Mouse (Mus musculus): Measurements from ENCODE around the gene Wnt3a. TPM values are rescaled to one million over a fixed set of nuclear protein-coding genes. Genes with fewer than 3 reads are reported as not detected.
A peak's percentile ranks its signal among the peaks of the same experiment; 100 is the strongest.

The Wnt3a gene
- polyA plus RNA-seq, 1 experiment from 2014 or later, result 4.0 TPM

GRCm38 (mm10) chr11:59260706-59261493, 29.7 kb downstream of the Wnt3a start:
- no peak overlapping the region for H3K27ac ChIP-seq
- no peaks in the 10 kb centered on the region for H3K36me3 ChIP-seq
- H3K9ac ChIP-seq, result no peak overlapping the region
- H3K27me3 ChIP-seq, result peaks cover 52% of the 10 kb centered on the region
- H3K4me3 ChIP-seq, result no peak overlapping the region
- ATAC-seq (ENCODE audit: insufficient number of reproducible peaks, insufficient read depth, low FRiP score, low TSS enrichment, low read depth), result no peak
- H3K4me2 ChIP-seq, result no peak overlapping the region
- H3K4me1 ChIP-seq, result peaks cover 12% of the 10 kb centered on the region
- WGBS, result 79% methylated on average over 10 of the region's 10 CpGs
- H3K9me3 ChIP-seq, result 0 out of 2 replicates have a peak, but pooled peaks cover 3% of the 10 kb centered on the region

GRCm38 (mm10) chr11:59259647-59260046, 30.9 kb downstream of the Wnt3a start:
- Histone ChIP-seq H3K4me2 (no peak overlapping the region), H3K36me3 (no peaks in the 10 kb centered on the region), H3K27ac (no peak overlapping the region), H3K9ac (no peak overlapping the region), H3K9me3 (0 out of 2 replicates have a peak, but pooled peaks cover 3% of the 10 kb centered on the region), H3K4me1 (peaks cover 11% of the 10 kb centered on the region), H3K4me3 (no peak overlapping the region), H3K27me3 (peaks cover 39% of the 10 kb centered on the region)
- WGBS, result 85% methylated on average over 7 of the region's 7 CpGs
- no peak for ATAC-seq (ENCODE audit: insufficient number of reproducible peaks, insufficient read depth, low FRiP score, low TSS enrichment, low read depth)

GRCm38 (mm10) chr11:59248101-59248500, 42.5 kb downstream of the Wnt3a start:
- no peak for ATAC-seq (ENCODE audit: insufficient number of reproducible peaks, insufficient read depth, low FRiP score, low TSS enrichment, low read depth)
- Histone ChIP-seq H3K4me3 (no peak overlapping the region), H3K9me3 (no peaks in the 10 kb centered on the region), H3K4me1 (no peaks in the 10 kb centered on the region), H3K27ac (no peak overlapping the region), H3K27me3 (peaks cover 26% of the 10 kb centered on the region), H3K36me3 (no peaks in the 10 kb centered on the region), H3K9ac (no peak overlapping the region), H3K4me2 (no peak overlapping the region)
- WGBS, result 63% methylated on average over 10 of the region's 10 CpGs

- no peak for ATAC-seq (ENCODE audit: insufficient number of reproducible peaks, insufficient read depth, low FRiP score, low TSS enrichment, low read depth)
- Histone ChIP-seq H3K4me3 (no peak overlapping the region), H3K27me3 (peaks cover 18% of the 10 kb centered on the region), H3K9me3 (no peaks in the 10 kb centered on the region), H3K27ac (no peak overlapping the region), H3K4me1 (peaks cover 5% of the 10 kb centered on the region), H3K4me2 (no peak overlapping the region), H3K36me3 (no peaks in the 10 kb centered on the region), H3K9ac (no peak overlapping the region)
- 51% methylated on average over 6 of the region's 6 CpGs for WGBS
These were observed 46.7 kb downstream of the Wnt3a start for GRCm38 (mm10) chr11:59243856-59244255.

GRCm38 (mm10) chr11:59241841-59242240, 48.7 kb downstream of the Wnt3a start:
- WGBS, result 32% methylated on average over 3 of the region's 3 CpGs
- ATAC-seq (ENCODE audit: insufficient number of reproducible peaks, insufficient read depth, low FRiP score, low TSS enrichment, low read depth), result no peak
- Histone ChIP-seq H3K4me2 (no peak overlapping the region), H3K36me3 (no peaks in the 10 kb centered on the region), H3K9ac (no peak overlapping the region), H3K27me3 (peaks cover 18% of the 10 kb centered on the region), H3K27ac (no peak overlapping the region), H3K4me1 (peaks cover 6% of the 10 kb centered on the region), H3K9me3 (no peaks in the 10 kb centered on the region), H3K4me3 (no peak overlapping the region)

GRCm38 (mm10) chr11:59239796-59240195, 50.8 kb downstream of the Wnt3a start:
- Histone ChIP-seq H3K4me3 (no peak overlapping the region), H3K27me3 (peaks cover 14% of the 10 kb centered on the region), H3K9ac (no peak overlapping the region), H3K4me2 (no peak overlapping the region), H3K27ac (no peak overlapping the region), H3K36me3 (no peaks in the 10 kb centered on the region), H3K4me1 (peaks cover 6% of the 10 kb centered on the region), H3K9me3 (no peaks in the 10 kb centered on the region)
- no peak for ATAC-seq (ENCODE audit: insufficient number of reproducible peaks, insufficient read depth, low FRiP score, low TSS enrichment, low read depth)
- whole genome bisulfite sequencing, result 64% methylated on average over 4 of the region's 4 CpGs

- 45% methylated on average over 4 of the region's 4 CpGs for WGBS
- Histone ChIP-seq H3K27ac (no peak overlapping the region), H3K4me3 (no peak overlapping the region), H3K9me3 (no peaks in the 10 kb centered on the region), H3K36me3 (no peaks in the 10 kb centered on the region), H3K27me3 (peaks cover 14% of the 10 kb centered on the region), H3K4me2 (no peak overlapping the region; the same call in 1 of the 2 replicates), H3K9ac (no peak overlapping the region), H3K4me1 (peaks cover 6% of the 10 kb centered on the region)
- no peak for ATAC-seq (ENCODE audit: insufficient number of reproducible peaks, insufficient read depth, low FRiP score, low TSS enrichment, low read depth)
These were observed 51.1 kb downstream of the Wnt3a start for GRCm38 (mm10) chr11:59239428-59239785.

- peaks cover 6% of the 10 kb centered on the region for H3K4me1 ChIP-seq
- peaks cover 11% of the 10 kb centered on the region for H3K27me3 ChIP-seq
- H3K4me3 ChIP-seq, result no peak overlapping the region
- H3K9me3 ChIP-seq, result no peaks in the 10 kb centered on the region
- H3K27ac ChIP-seq, result no peak overlapping the region
- no peak overlapping the region; the same call in 1 of the 2 replicates for H3K4me2 ChIP-seq
- no peak for ATAC-seq (ENCODE audit: insufficient number of reproducible peaks, insufficient read depth, low FRiP score, low TSS enrichment, low read depth)
- no peak overlapping the region for H3K9ac ChIP-seq
- H3K36me3 ChIP-seq, result no peaks in the 10 kb centered on the region
- 3% methylated on average over 14 of the region's 15 CpGs for WGBS
These were observed 51.8 kb downstream of the Wnt3a start for GRCm38 (mm10) chr11:59238525-59239427.

- ATAC-seq (ENCODE audit: insufficient number of reproducible peaks, insufficient read depth, low FRiP score, low TSS enrichment, low read depth), result no peak
- H3K4me2 ChIP-seq, result no peak overlapping the region
- peaks cover 8% of the 10 kb centered on the region for H3K4me1 ChIP-seq
- WGBS, result 51% methylated on average over 2 of the region's 2 CpGs
- no peaks in the 10 kb centered on the region for H3K9me3 ChIP-seq
- no peak overlapping the region for H3K4me3 ChIP-seq
- no peaks in the 10 kb centered on the region; the same call in 1 of the 2 replicates for H3K27me3 ChIP-seq
- H3K9ac ChIP-seq, result no peak overlapping the region
- no peak overlapping the region for H3K27ac ChIP-seq
- no peaks in the 10 kb centered on the region for H3K36me3 ChIP-seq
These were observed 57.8 kb downstream of the Wnt3a start for GRCm38 (mm10) chr11:59232797-59233196.

- WGBS, result 10% methylated on average over 7 of the region's 7 CpGs
- Histone ChIP-seq H3K9me3 (no peaks in the 10 kb centered on the region), H3K27me3 (no peaks in the 10 kb centered on the region; the same call in 1 of the 2 replicates), H3K4me3 (no peak overlapping the region), H3K4me2 (0 out of 2 replicates have a peak overlapping the region, but pooled peaks have one; percentile 16), H3K4me1 (peaks cover 25% of the 10 kb centered on the region), H3K36me3 (no peaks in the 10 kb centered on the region), H3K9ac (no peak overlapping the region), H3K27ac (no peak overlapping the region)
- ATAC-seq (ENCODE audit: insufficient number of reproducible peaks, insufficient read depth, low FRiP score, low TSS enrichment, low read depth), result no peak
These were observed 60.3 kb downstream of the Wnt3a start for GRCm38 (mm10) chr11:59230144-59230760.
